In the genomic region with DNA sequence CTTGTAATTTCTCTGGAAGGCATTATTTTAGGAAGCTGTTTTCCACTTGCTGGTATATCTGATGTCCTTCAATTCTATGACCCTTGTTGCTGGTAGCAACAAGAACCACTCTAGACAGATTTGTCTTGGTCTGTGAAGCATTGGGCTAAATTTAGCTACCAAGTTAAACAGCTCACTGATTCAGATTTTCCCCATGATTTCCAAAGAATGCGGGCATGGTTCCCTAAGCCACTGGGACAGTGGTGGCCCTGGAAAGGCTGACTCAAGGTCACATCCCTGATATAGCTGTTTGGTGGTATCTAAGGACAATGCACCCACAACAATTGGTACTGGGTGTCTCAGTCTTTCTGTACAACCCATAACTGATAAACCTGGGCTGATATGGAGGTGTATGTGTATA, we compare ENCODE assay signal across 13 mouse cellular contexts. TPM values are rescaled to one million over a fixed set of nuclear protein-coding genes. Genes with fewer than 3 reads are reported as not detected.
DNase-seq lines count a peak whose midpoint lies in the region; ATAC-seq lines count a peak whose summit lies in the region.
"Had no signal": no experiment of that assay in that cellular context is flagged by ENCODE, and none has a peak within 500 bp of the region (broad histone marks: within the 10 kb centered on the region; RNA-seq: fewer than 3 reads in every experiment).

No protein-coding gene starts in this region.

- H3K9me3 ChIP-seq in neural tube, embryonic 15.5 days (replicated peaks) = no peaks in the 10 kb centered on the region
- H3K9me3 ChIP-seq: forebrain, embryonic 10.5 days; hindbrain, embryonic 10.5 days; neural tube, embryonic 13.5 days had no signal

- ATAC-seq in erythroblast, adult 5-6 weeks (replicated peaks; ENCODE audit: low FRiP score, poor library complexity, severe bottlenecking) = no peak
- no peak for ATAC-seq in neural tube, embryonic 15.5 days (ENCODE audit: low FRiP score)
- ATAC-seq: CD4-positive, CD25-positive, alpha-beta regulatory T cell, adult 4 months had no signal

- intact Hi-C loops in heart, postnatal 14 days (cut with DNase I) = no loop called here
- intact Hi-C loops in left cerebral cortex, postnatal 4 days (cut with DNase I) = no loop called here

- no peak overlapping the region for H3K27ac ChIP-seq in neural tube, embryonic 15.5 days (replicated peaks)
- H3K27ac ChIP-seq: forebrain, embryonic 10.5 days; hindbrain, embryonic 10.5 days; neural tube, embryonic 13.5 days had no signal

- no peak overlapping the region for H3K4me2 ChIP-seq in neural tube, embryonic 15.5 days
- H3K4me2 ChIP-seq: neural tube, embryonic 13.5 days had no signal

- no peaks in the 10 kb centered on the region for H3K36me3 ChIP-seq in neural tube, embryonic 15.5 days
- H3K36me3 ChIP-seq: forebrain, embryonic 10.5 days; hindbrain, embryonic 10.5 days; neural tube, embryonic 13.5 days had no signal

- DNase-seq in heart, adult 11 months = peak; percentile 90
- DNase-seq in heart, postnatal 14 days = no peak
- DNase-seq in 3134 (ENCODE audit: extremely low read depth, insufficient read length, low spot score) = peak; percentile 54
- DNase-seq in brain, adult 2 months (ENCODE audit: low read depth, low spot score) = peak; percentile 37
- DNase-seq in kidney, adult 8-10 months = peak; percentile 85 to 94
- no peak for DNase-seq in left cerebral cortex, postnatal 4 days
- DNase-seq: cerebellum, adult 9-11 months had no signal

- WGBS in neural tube, embryonic 15.5 days = 83% methylated on average over 1 of the region's 1 CpGs

- H3K4me1 ChIP-seq in neural tube, embryonic 15.5 days = peaks cover 2% of the 10 kb centered on the region; the same call in 1 of the 2 replicates

- H3K9ac ChIP-seq in neural tube, embryonic 15.5 days (replicated peaks) = no peak overlapping the region
- H3K9ac ChIP-seq: neural tube, embryonic 13.5 days had no signal

- H3K4me3 ChIP-seq in neural tube, embryonic 15.5 days (replicated peaks) = no peak overlapping the region
- H3K4me3 ChIP-seq: forebrain, embryonic 10.5 days; hindbrain, embryonic 10.5 days; neural tube, embryonic 13.5 days had no signal

- H3K27me3 ChIP-seq in neural tube, embryonic 15.5 days (replicated peaks) = no peaks in the 10 kb centered on the region
- H3K27me3 ChIP-seq: neural tube, embryonic 13.5 days had no signal

RNA-seq across cellular contexts. Expression of gene P3h2, which starts 22.8 kb away (rescaled TPM):
- 1 to 10 TPM; 4.5 to 5.2 TPM for total RNA-seq in heart, postnatal 14 days (2021)
- 1 to 10 TPM; 1.8 to 2.5 TPM for total RNA-seq in left cerebral cortex, postnatal 4 days (2021)
- total RNA-seq in erythroblast, adult 5-6 weeks (2015; ENCODE audit: low replicate concordance) = 0.42 TPM in 1 of 2 replicates, not detected in the other
- total RNA-seq in erythroblast, adult 5-6 weeks (2017; ENCODE audit: low replicate concordance) = not detected in 2 replicates
- polyA plus RNA-seq in neural tube, embryonic 15.5 days (2015; fragmentation: Nextera tagmentation; extraction: Ambion mirVana) = 1.4 and 1.9 TPM in 2 replicates
- polyA plus RNA-seq: CD4-positive, CD25-positive, alpha-beta regulatory T cell, adult 4 months had no signal

Comparison
In these comparisons a context has a peak if more than half of its experiments do, and no peak if none do; other contexts are left out.
1. DNase-seq: peak in heart, adult 11 months (single experiment), 3134 (single experiment), brain, adult 2 months (single experiment) and kidney, adult 8-10 months (2 of 2); none in heart, postnatal 14 days (0 of 2) and left cerebral cortex, postnatal 4 days (single experiment).